Mouse (Mus musculus): ENCODE data around the gene E2f1.

DNA sequence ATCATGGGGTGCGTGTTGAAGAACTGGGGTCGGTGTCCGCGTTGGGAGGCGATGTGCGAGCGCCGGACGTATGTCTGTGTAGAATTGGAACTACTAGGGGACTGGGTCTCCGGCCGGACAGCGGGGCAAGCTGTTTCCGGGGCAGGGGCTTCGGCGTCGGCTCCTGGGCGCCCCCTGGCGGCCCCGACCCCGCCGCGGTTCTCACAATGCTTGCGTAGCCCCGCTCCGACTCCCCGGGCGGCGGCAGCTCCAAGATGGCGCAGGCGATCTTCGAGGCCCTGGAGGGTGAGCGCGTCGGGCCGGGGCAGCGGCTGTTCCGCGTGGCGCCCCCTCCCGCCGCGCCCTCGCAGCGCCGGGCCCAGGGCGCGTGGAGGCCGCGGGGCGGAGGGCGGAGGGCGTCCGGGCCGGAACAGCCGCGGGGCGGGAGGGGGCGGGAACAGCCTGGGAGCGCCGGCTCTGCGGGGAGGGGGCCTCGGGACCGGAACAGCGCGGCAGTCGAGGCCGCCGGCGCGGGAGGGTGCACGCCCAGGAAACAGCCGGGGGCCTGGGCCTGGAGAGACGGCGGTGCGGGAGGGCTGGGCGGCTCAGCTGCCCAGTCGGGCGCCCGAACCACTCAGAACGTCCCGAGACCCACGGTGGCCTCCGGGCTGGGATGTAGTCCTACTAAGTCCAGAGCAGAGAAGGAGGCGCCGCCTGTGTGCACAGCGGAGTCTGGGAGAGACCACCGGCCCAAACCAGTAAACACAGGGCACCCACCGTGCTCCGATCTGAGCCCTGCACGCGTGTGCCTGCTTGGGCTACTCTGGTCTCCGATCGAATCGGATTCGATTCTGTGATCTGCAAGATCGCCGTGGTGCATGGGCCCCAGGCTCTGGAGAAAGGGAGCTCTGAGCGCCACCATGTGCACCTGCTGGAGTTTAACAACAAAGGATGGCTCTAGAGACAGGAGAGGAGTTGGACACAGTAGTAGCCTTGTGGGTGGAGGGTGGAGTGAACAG is 43.7 kb upstream of the E2f1 start, which contains the start of the genes Zfp341 and 4930519P11Rik:
- peak; percentile 55; the same call in 1 of the 2 replicates for TF ChIP-seq CTCF (IDR thresholded peaks at IDR 0.05; ENCODE audit: low read depth, low read length)
- 0 out of 2 replicates have a peak, but pooled peaks have one; percentile 68 for TF ChIP-seq POLR2A (IDR thresholded peaks at IDR 0.05; ENCODE audit: borderline replicate concordance, low read depth, low read length)

All from bone marrow macrophage, adult 2 months (primary cell).